Mouse (Mus musculus) C2C12 (cell line): ENCODE data around the gene Gm10309.

Experiments used
- CEBPB ChIP-seq: IDR thresholded peaks from one replicate; pipeline ENCODE4 v1.6.1; 2011; ENCODE audit warnings: low read depth, mild to moderate bottlenecking, control low read depth, moderate library complexity
- CTCF ChIP-seq: IDR thresholded peaks from one replicate; pipeline ENCODE4 v1.5.1; 2011; ENCODE audit not compliant: control insufficient read depth, insufficient read depth, insufficient read length
- MAX ChIP-seq: IDR thresholded peaks from one replicate; pipeline ENCODE4 v1.6.1; 2011; ENCODE audit warnings: mild to moderate bottlenecking, control low read depth

GRCm38 (mm10) chr17:86466871-86467270 is 38.2 kb downstream of the Gm10309 start:
- TF ChIP-seq MAX (no peak), CTCF (no peak), CEBPB (no peak)
